Mouse (Mus musculus) kidney, embryonic 16.5 days (tissue): ENCODE data around the gene Gm20388. TPM values are rescaled to one million over a fixed set of nuclear protein-coding genes. Genes with fewer than 3 reads are reported as not detected.

Source experiments
- ATAC-seq: fragments of 200-750 bp; cut with Nextera tagmentation; 2 replicates; pipeline ENCODE4 v1.8.0; 2017; ENCODE audit warnings: moderate TSS enrichment; ENCODE audit not compliant: low FRiP score, low TSS enrichment
- H3K27ac ChIP-seq: fragments of 300-500 bp; sonication (generic); 2 replicates; pipeline ENCODE4 v1.5.1; 2014; ENCODE audit warnings: low read length
- H3K27me3 ChIP-seq: fragments of 300-500 bp; sonication (generic); 2 replicates; pipeline ENCODE4 v1.6.1; 2014; ENCODE audit warnings: low read length, control low read depth, mixed read lengths; ENCODE audit not compliant: insufficient read depth
- H3K36me3 ChIP-seq: fragments of 300-500 bp; sonication (generic); 2 replicates; pipeline ENCODE4 v1.6.1; 2014; ENCODE audit warnings: low read length, control low read depth, mixed read lengths; ENCODE audit not compliant: insufficient read depth
- H3K4me1 ChIP-seq: fragments of 300-500 bp; sonication (generic); 2 replicates; pipeline ENCODE4 v1.6.1; 2014; ENCODE audit warnings: low read length, control low read depth, mixed read lengths; ENCODE audit not compliant: insufficient read depth
- H3K4me2 ChIP-seq: fragments of 300-500 bp; sonication (generic); replicated peaks from 2 replicates; pipeline ENCODE4 v1.6.1; 2014; ENCODE audit warnings: low read depth, low read length
- H3K4me3 ChIP-seq: fragments of 300-500 bp; sonication (generic); 2 replicates; pipeline ENCODE4 v1.5.1; 2014; ENCODE audit warnings: mild to moderate bottlenecking, low read length
- H3K9ac ChIP-seq: fragments of 300-500 bp; sonication (generic); replicated peaks from 2 replicates; pipeline ENCODE4 v1.6.1; 2014; ENCODE audit warnings: low read length
- H3K9me3 ChIP-seq: fragments of 300-500 bp; sonication (generic); 2 replicates; pipeline ENCODE4 v1.6.1; 2016; ENCODE audit warnings: low read length, control low read depth
- WGBS: fragments of 180-500 bp; shearing (Covaris S2); extraction: QIAGEN DNeasy Blood & Tissue Kit; methylation state at CpG from one replicate; pipeline ENCODE4 v1.1.7; 2014; 5-methylcytosine and 5-hydroxymethylcytosine counted together
- polyA plus RNA-seq: library from polyadenylated mRNA; unstranded; fragments of >200 nt; fragmentation: Nextera tagmentation; extraction: Ambion mirVana; gene quantifications from 2 replicates; pipeline ENCODE4 v1.2.1, GENCODE M21; 2015

Gm20388 gene
- polyA plus RNA-seq, 1 experiment from 2014 or later: 7.7 TPM

DNA sequence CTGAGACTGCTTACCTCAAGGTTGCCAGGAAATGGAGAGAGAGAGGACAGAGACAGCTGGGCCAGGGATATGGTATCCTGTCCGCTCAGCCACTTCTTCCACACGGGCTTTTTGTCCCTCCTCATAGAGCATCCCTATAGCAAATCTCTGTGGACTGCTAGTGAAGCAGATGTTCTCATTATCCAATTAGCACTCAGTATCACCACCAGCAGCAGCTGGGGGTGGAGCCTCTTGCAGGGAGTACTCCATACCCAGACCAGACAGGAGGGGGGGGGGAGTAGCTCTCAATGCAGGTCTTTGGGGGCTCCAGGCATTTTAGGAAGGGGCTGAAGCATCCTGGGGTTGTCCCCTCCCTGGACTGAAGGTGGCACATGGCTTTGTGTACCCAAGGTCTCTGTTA, 2139.3 kb downstream of the Gm20388 start:
- H3K4me1 ChIP-seq: peaks cover 2% of the 10 kb centered on the region
- no peaks in the 10 kb centered on the region for H3K27me3 ChIP-seq
- WGBS: 65% methylated on average over 2 of the region's 2 CpGs
- ATAC-seq: no peak
- no peaks in the 10 kb centered on the region for H3K36me3 ChIP-seq
- no peak overlapping the region for H3K27ac ChIP-seq
- H3K9ac ChIP-seq: no peak overlapping the region
- no peak overlapping the region for H3K4me2 ChIP-seq
- no peaks in the 10 kb centered on the region for H3K9me3 ChIP-seq
- no peak overlapping the region for H3K4me3 ChIP-seq

GRCm38 (mm10) chr8:122050620-122051019, 2140.0 kb downstream of the Gm20388 start:
- peaks cover 9% of the 10 kb centered on the region for H3K4me1 ChIP-seq
- no peaks in the 10 kb centered on the region for H3K27me3 ChIP-seq
- H3K4me3 ChIP-seq: no peak overlapping the region
- H3K36me3 ChIP-seq: no peaks in the 10 kb centered on the region
- 87% methylated on average over 9 of the region's 9 CpGs for WGBS
- no peak overlapping the region for H3K27ac ChIP-seq
- no peaks in the 10 kb centered on the region for H3K9me3 ChIP-seq
- no peak overlapping the region for H3K9ac ChIP-seq
- ATAC-seq: no peak
- H3K4me2 ChIP-seq: no peak overlapping the region

DNA sequence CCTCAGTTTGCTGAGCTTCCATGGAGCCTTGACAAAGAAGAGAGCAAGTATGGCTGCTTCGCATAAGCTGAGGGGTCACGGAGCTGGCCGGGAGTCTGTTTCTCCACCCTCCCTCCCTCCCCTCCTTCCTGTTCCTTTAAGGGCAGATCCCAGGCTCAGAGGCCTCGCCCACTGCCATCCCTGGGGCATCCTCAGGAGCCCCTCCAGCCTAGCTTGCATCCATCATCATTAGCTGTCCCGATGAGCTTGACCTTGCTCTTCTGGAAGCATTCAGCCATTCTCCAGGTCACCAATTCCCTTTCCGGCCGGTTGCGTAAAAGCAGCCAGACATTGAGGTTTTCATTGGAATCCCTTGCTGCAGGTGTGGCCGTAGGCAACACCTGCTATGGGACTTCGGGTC, 2144.7 kb downstream of the Gm20388 start:
- Histone ChIP-seq H3K4me3 (no peak overlapping the region), H3K4me2 (no peak overlapping the region), H3K27ac (no peak overlapping the region), H3K36me3 (no peaks in the 10 kb centered on the region), H3K9ac (0 out of 2 replicates have a peak overlapping the region, but pooled peaks have one; percentile 10), H3K27me3 (no peaks in the 10 kb centered on the region), H3K9me3 (no peaks in the 10 kb centered on the region), H3K4me1 (peaks cover 32% of the 10 kb centered on the region)
- ATAC-seq: no peak
- WGBS: 26% methylated on average over 10 of the region's 10 CpGs

DNA sequence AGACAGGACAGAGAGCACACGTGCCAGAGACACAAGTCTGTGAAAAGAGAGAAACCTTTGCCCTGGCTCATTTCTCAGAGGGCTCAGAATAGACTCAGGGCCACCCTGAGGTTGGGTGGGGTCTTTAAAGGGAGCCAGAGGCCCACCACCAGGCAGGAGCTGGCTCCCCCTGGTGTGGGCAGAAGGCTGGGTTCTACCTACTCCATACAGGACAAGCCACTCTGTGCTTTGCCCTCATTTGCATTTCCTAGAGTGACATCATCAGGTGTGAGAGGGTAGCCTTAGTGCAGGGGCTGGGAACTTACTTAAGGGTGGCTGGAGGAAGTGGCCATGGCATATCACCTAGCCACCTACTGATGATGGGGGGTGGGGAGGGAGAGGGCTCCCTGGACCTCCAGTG, 2145.5 kb downstream of the Gm20388 start:
- Histone ChIP-seq H3K4me3 (no peak overlapping the region), H3K36me3 (no peaks in the 10 kb centered on the region), H3K27me3 (no peaks in the 10 kb centered on the region), H3K4me1 (peaks cover 32% of the 10 kb centered on the region), H3K9ac (no peak overlapping the region), H3K27ac (peak overlapping the region; percentile 36), H3K4me2 (no peak overlapping the region), H3K9me3 (no peaks in the 10 kb centered on the region)
- WGBS: 0% methylated on average over 1 of the region's 1 CpGs
- peak; percentile 18 for ATAC-seq

- ATAC-seq: peak; percentile 80
- Histone ChIP-seq H3K27me3 (no peaks in the 10 kb centered on the region), H3K27ac (no peak overlapping the region), H3K4me1 (peaks cover 32% of the 10 kb centered on the region), H3K36me3 (no peaks in the 10 kb centered on the region), H3K4me2 (no peak overlapping the region), H3K4me3 (no peak overlapping the region), H3K9me3 (no peaks in the 10 kb centered on the region), H3K9ac (no peak overlapping the region)
- WGBS: 35% methylated on average over 7 of the region's 7 CpGs
Measured at GRCm38 (mm10) chr8:122056882-122057281, 2146.2 kb downstream of the Gm20388 start.

GRCm38 (mm10) chr8:122058510-122058909, 2147.9 kb downstream of the Gm20388 start:
- Histone ChIP-seq H3K27ac (no peak overlapping the region), H3K4me2 (no peak overlapping the region), H3K4me3 (no peak overlapping the region), H3K27me3 (no peaks in the 10 kb centered on the region), H3K4me1 (peaks cover 32% of the 10 kb centered on the region), H3K36me3 (no peaks in the 10 kb centered on the region), H3K9me3 (no peaks in the 10 kb centered on the region), H3K9ac (no peak overlapping the region)
- ATAC-seq: no peak
- 34% methylated on average over 9 of the region's 9 CpGs for WGBS

- H3K4me1 ChIP-seq: peaks cover 32% of the 10 kb centered on the region
- no peak overlapping the region for H3K9ac ChIP-seq
- no peaks in the 10 kb centered on the region for H3K27me3 ChIP-seq
- WGBS: 73% methylated on average over 8 of the region's 8 CpGs
- H3K27ac ChIP-seq: no peak overlapping the region
- no peak overlapping the region for H3K4me2 ChIP-seq
- no peaks in the 10 kb centered on the region for H3K9me3 ChIP-seq
- H3K36me3 ChIP-seq: no peaks in the 10 kb centered on the region
- no peak for ATAC-seq
- H3K4me3 ChIP-seq: no peak overlapping the region
Measured at GRCm38 (mm10) chr8:122058951-122059350, 2148.3 kb downstream of the Gm20388 start.

DNA sequence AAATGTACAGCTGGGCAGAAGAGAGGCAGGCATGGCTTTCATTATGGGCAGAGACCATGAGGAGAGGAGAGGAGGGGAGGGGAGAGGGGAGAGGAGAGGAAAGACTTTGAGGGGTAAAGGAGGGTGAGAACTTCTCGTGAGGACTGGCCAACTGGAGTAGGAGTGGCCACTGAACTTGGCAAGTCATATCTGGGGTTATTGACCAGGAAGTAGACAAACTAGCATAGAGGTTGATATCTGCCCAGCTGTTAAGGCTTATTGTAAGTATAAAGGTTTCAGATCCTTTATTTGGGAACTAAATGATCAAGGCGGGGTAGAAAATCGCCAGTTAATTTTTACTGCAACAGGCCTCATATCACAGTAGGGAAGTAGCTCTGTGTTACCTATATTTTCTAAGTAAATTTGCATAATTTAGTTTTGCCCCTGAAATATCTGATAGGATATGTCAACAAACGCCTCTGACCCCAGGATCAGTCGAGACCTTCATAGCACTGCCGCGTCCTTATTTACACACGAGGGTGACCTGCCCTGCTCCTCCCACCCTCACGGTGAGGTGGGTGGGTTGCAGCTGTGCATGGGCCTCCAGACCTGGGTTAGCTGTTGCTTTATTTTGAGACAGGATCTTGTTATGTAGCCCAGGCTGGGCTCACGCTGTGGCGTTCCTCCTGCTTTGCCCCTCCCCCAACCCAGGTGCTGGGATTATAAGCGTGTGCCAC, 2152.0 kb downstream of the Gm20388 start:
- ATAC-seq: no peak
- WGBS: 72% methylated on average over 12 of the region's 12 CpGs
- H3K9ac ChIP-seq: no peak overlapping the region

GRCm38 (mm10) chr8:122064353-122064752, 2153.7 kb downstream of the Gm20388 start:
- no peak overlapping the region for H3K4me2 ChIP-seq
- 71% methylated on average over 7 of the region's 7 CpGs for WGBS

More for the DNA sequence above, 2152.0 kb downstream of the Gm20388 start:
- H3K27ac ChIP-seq: no peak overlapping the region
- no peak overlapping the region for H3K4me3 ChIP-seq
- no peaks in the 10 kb centered on the region for H3K36me3 ChIP-seq
- H3K9me3 ChIP-seq: no peaks in the 10 kb centered on the region
- no peaks in the 10 kb centered on the region for H3K27me3 ChIP-seq
- H3K4me1 ChIP-seq: peaks cover 14% of the 10 kb centered on the region; the same call in 1 of the 2 replicates
- no peak overlapping the region for H3K4me2 ChIP-seq

DNA sequence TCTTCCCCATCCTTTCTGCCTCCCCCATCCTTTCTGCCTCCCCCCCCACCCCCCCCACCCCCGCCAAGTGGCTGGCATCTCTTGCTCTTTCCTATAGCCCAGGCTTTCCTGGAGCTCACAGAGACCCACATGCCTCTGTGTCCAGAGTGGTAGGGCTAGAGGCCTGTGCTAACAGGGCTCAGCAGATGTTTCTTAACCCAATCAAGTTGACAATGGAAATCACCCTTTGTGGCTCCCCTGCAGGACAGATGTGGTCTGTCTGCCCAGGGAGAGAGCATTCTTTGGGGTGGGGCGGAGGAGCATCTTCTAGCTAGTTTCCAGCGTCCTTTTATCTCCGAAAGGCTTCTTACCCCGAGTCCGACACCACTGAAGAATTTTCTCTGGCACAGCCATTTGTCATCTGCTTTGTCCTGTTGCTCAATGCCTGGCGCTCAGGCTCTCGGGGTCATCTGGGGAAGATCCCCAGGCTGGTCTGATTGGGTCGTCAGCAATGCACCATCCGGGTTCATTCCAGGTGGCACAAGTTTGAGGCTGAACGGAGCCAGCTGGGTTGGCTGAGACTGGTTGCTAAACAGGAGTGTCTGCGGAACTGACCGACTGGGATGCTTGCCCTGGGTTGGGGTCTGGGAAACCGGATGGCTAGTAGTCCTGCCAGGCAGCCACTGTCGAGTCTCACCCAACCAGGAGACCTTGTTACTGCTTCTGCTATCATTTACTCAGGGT, 2157.3 kb downstream of the Gm20388 start:
- Histone ChIP-seq H3K36me3 (no peaks in the 10 kb centered on the region), H3K4me2 (no peak overlapping the region), H3K27ac (no peak overlapping the region), H3K9me3 (no peaks in the 10 kb centered on the region), H3K27me3 (no peaks in the 10 kb centered on the region), H3K4me3 (no peak overlapping the region), H3K9ac (no peak overlapping the region), H3K4me1 (peaks cover 10% of the 10 kb centered on the region; the same call in 1 of the 2 replicates)
- ATAC-seq: no peak
- WGBS: 51% methylated on average over 15 of the region's 15 CpGs

More at GRCm38 (mm10) chr8:122064353-122064752, 2153.7 kb downstream of the Gm20388 start:
- no peak overlapping the region for H3K9ac ChIP-seq
- no peak overlapping the region for H3K27ac ChIP-seq
- peaks cover 10% of the 10 kb centered on the region; the same call in 1 of the 2 replicates for H3K4me1 ChIP-seq
- H3K27me3 ChIP-seq: no peaks in the 10 kb centered on the region
- no peak overlapping the region for H3K4me3 ChIP-seq
- no peak for ATAC-seq
- H3K36me3 ChIP-seq: no peaks in the 10 kb centered on the region
- no peaks in the 10 kb centered on the region for H3K9me3 ChIP-seq
